Mouse (Mus musculus) cortical plate, adult 2 months (tissue): ENCODE data around the gene Cep44. TPM values are rescaled to one million over a fixed set of nuclear protein-coding genes. Genes with fewer than 3 reads are reported as not detected.

Experiments
- H3K27ac ChIP-seq: fragments of 200-500 bp; 2 replicates; pipeline ENCODE4 v1.5.1; 2012; ENCODE audit warnings: low read length, control low read depth, inconsistent platforms; ENCODE audit not compliant: insufficient read depth
- H3K4me1 ChIP-seq: fragments of 200-500 bp; 2 replicates; pipeline ENCODE4 v1.6.1; 2011; ENCODE audit warnings: low read length; ENCODE audit not compliant: control insufficient read depth, insufficient read depth
- H3K4me3 ChIP-seq: fragments of 200-500 bp; 2 replicates; pipeline ENCODE4 v1.5.1; 2011; ENCODE audit warnings: mild to moderate bottlenecking, low read length, control low read depth; ENCODE audit not compliant: insufficient read depth
- CTCF ChIP-seq: fragments of 200-500 bp; IDR thresholded peaks from 2 replicates; pipeline ENCODE4 v1.5.1; 2011; ENCODE audit warnings: mild to moderate bottlenecking, control low read depth, low read length; ENCODE audit not compliant: insufficient read depth; ENCODE audit errors: extremely low read depth
- POLR2A ChIP-seq: fragments of 200-500 bp; IDR thresholded peaks from 2 replicates; pipeline ENCODE4 v1.6.1; 2011; ENCODE audit warnings: mild to moderate bottlenecking, low read length, control low read depth; ENCODE audit not compliant: insufficient read depth; ENCODE audit errors: extremely low read depth
- polyA plus RNA-seq: library from polyadenylated mRNA; depleted of rRNA; stranded (reverse); fragments of >200 nt; gene quantifications from 2 replicates; pipeline ENCODE4 v1.2.3, GENCODE M21; 2012

The Cep44 gene
- polyA plus RNA-seq, 1 experiment, result 22.4 TPM

- Histone ChIP-seq H3K4me3 (peak overlapping the region; percentile 77), H3K27ac (no peak overlapping the region), H3K4me1 (peaks cover 5% of the 10 kb centered on the region; the same call in 1 of the 2 replicates)
- no peak for TF ChIP-seq POLR2A
- TF ChIP-seq CTCF, result no peak
Observed at GRCm38 (mm10) chr8:56552045-56552444, 1.2 kb upstream of the Cep44 start.

GRCm38 (mm10) chr8:56551361-56551852 lies 560 bp upstream of the Cep44 start:
- H3K4me1 ChIP-seq, result peaks cover 5% of the 10 kb centered on the region; the same call in 1 of the 2 replicates
- H3K4me3 ChIP-seq, result peak overlapping the region; percentile 77
- TF ChIP-seq POLR2A (no peak), CTCF (no peak)
- peak overlapping the region; percentile 83 for H3K27ac ChIP-seq

GRCm38 (mm10) chr8:56547866-56548265 lies 3.0 kb downstream of the Cep44 start:
- Histone ChIP-seq H3K27ac (no peak overlapping the region), H3K4me3 (no peak overlapping the region), H3K4me1 (peaks cover 5% of the 10 kb centered on the region; the same call in 1 of the 2 replicates)
- TF ChIP-seq CTCF (no peak), POLR2A (no peak)

- no peak overlapping the region for H3K27ac ChIP-seq
- no peak for TF ChIP-seq POLR2A
Observed at GRCm38 (mm10) chr8:56540706-56541105, 10.1 kb downstream of the Cep44 start.

GRCm38 (mm10) chr8:56530359-56530758 lies 20.5 kb downstream of the Cep44 start:
- TF ChIP-seq POLR2A, result no peak
- peak; percentile 83 for TF ChIP-seq CTCF
- no peaks in the 10 kb centered on the region for H3K4me1 ChIP-seq
- no peak overlapping the region for H3K27ac ChIP-seq
- no peak overlapping the region for H3K4me3 ChIP-seq

More at GRCm38 (mm10) chr8:56540706-56541105, 10.1 kb downstream of the Cep44 start:
- H3K4me1 ChIP-seq, result no peaks in the 10 kb centered on the region
- H3K4me3 ChIP-seq, result no peak overlapping the region

GRCm38 (mm10) chr8:56528869-56529268 lies 22.0 kb downstream of the Cep44 start:
- H3K27ac ChIP-seq, result no peak overlapping the region

GRCm38 (mm10) chr8:56521051-56521450 lies 29.8 kb downstream of the Cep44 start:
- H3K4me1 ChIP-seq, result no peaks in the 10 kb centered on the region
- H3K4me3 ChIP-seq, result no peak overlapping the region
- no peak for TF ChIP-seq POLR2A
- no peak for TF ChIP-seq CTCF

More at GRCm38 (mm10) chr8:56528869-56529268, 22.0 kb downstream of the Cep44 start:
- Histone ChIP-seq H3K4me3 (no peak overlapping the region), H3K4me1 (no peaks in the 10 kb centered on the region)
- no peak for TF ChIP-seq POLR2A
- TF ChIP-seq CTCF, result no peak

GRCm38 (mm10) chr8:56520249-56520648 lies 30.6 kb downstream of the Cep44 start:
- Histone ChIP-seq H3K4me1 (no peaks in the 10 kb centered on the region), H3K27ac (no peak overlapping the region), H3K4me3 (no peak overlapping the region)
- TF ChIP-seq CTCF, result no peak
- TF ChIP-seq POLR2A, result no peak

More at GRCm38 (mm10) chr8:56521051-56521450, 29.8 kb downstream of the Cep44 start:
- H3K27ac ChIP-seq, result no peak overlapping the region

- TF ChIP-seq CTCF, result no peak
- no peak for TF ChIP-seq POLR2A
- no peaks in the 10 kb centered on the region for H3K4me1 ChIP-seq
- no peak overlapping the region for H3K27ac ChIP-seq
- H3K4me3 ChIP-seq, result no peak overlapping the region
Observed at GRCm38 (mm10) chr8:56518848-56519247, 32.0 kb downstream of the Cep44 start.

- no peak overlapping the region for H3K4me3 ChIP-seq
- H3K4me1 ChIP-seq, result peaks cover 1% of the 10 kb centered on the region; the same call in 1 of the 2 replicates
- TF ChIP-seq POLR2A (no peak), CTCF (no peak)
- H3K27ac ChIP-seq, result no peak overlapping the region
Observed at GRCm38 (mm10) chr8:56508952-56509479, 41.8 kb downstream of the Cep44 start.
